Mouse (Mus musculus) forebrain, embryonic 11.5 days (tissue): ENCODE measurements around the gene Mdm4. TPM values are rescaled to one million over a fixed set of nuclear protein-coding genes. Genes with fewer than 3 reads are reported as not detected.

Experiments used
- ATAC-seq: fragments of 200-750 bp; cut with Nextera tagmentation; replicated peaks from 2 replicates; pipeline ENCODE4 v1.8.0; 2017; ENCODE audit warnings: moderate TSS enrichment; ENCODE audit not compliant: low FRiP score
- DNase-seq: peaks from one replicate; pipeline ENCODE4 v3.0.0-alpha.2; 2017; ENCODE audit warnings: low spot score
- H3K27ac ChIP-seq: fragments of 300-500 bp; sonication (generic); 2 replicates; pipeline ENCODE4 v1.5.1; 2014; ENCODE audit warnings: low read depth, low read length
- H3K27me3 ChIP-seq: fragments of 300-500 bp; sonication (generic); 2 replicates; pipeline ENCODE4 v1.6.1; 2014; ENCODE audit warnings: mild to moderate bottlenecking, low read length, mixed read lengths; ENCODE audit not compliant: control insufficient read depth, insufficient read depth
- H3K36me3 ChIP-seq: fragments of 300-500 bp; sonication (generic); 2 replicates; pipeline ENCODE4 v1.6.1; 2014; ENCODE audit warnings: mild to moderate bottlenecking, low read length, moderate library complexity, mixed read lengths; ENCODE audit not compliant: control insufficient read depth, insufficient read depth
- H3K4me1 ChIP-seq: fragments of 300-500 bp; sonication (generic); replicated peaks from 2 replicates; pipeline ENCODE4 v1.6.1; 2014; ENCODE audit warnings: low read length, mixed read lengths; ENCODE audit not compliant: control insufficient read depth, insufficient read depth
- H3K4me2 ChIP-seq: fragments of 300-500 bp; sonication (generic); 2 replicates; pipeline ENCODE4 v1.6.1; 2014; ENCODE audit warnings: low read depth, mild to moderate bottlenecking, low read length, moderate library complexity, mixed read lengths; ENCODE audit not compliant: severe bottlenecking
- H3K4me3 ChIP-seq: fragments of 300-500 bp; sonication (generic); 2 replicates; pipeline ENCODE4 v1.5.1; 2014; ENCODE audit warnings: low read depth, low read length
- H3K9ac ChIP-seq: fragments of 300-500 bp; sonication (generic); 2 replicates; pipeline ENCODE4 v1.6.1; 2014; ENCODE audit warnings: low read length
- H3K9me3 ChIP-seq: fragments of 300-500 bp; sonication (generic); 2 replicates; pipeline ENCODE4 v1.6.1; 2016; ENCODE audit warnings: low read length, mixed read lengths; ENCODE audit not compliant: control insufficient read depth
- WGBS: fragments of 180-500 bp; shearing (Covaris S2); extraction: QIAGEN DNeasy Blood & Tissue Kit; methylation state at CpG from one replicate; pipeline ENCODE4 v1.1.7; 2014; 5-methylcytosine and 5-hydroxymethylcytosine counted together
- microRNA-seq: library from miRNA; unstranded; fragments of <30 nt; microRNA quantifications from one replicate; pipeline ENCODE4, GENCODE M21; 2016; ENCODE audit not compliant: insufficient number of aligned reads
- polyA plus RNA-seq: library from polyadenylated mRNA; unstranded; fragments of >200 nt; fragmentation: Nextera tagmentation; extraction: Ambion mirVana; gene quantifications from 2 replicates; pipeline ENCODE4 v1.2.1, GENCODE M21; 2014

Gene Mdm4
- polyA plus RNA-seq, 1 experiment from 2014 or later = 51.0 TPM

- DNase-seq (no peak), ATAC-seq (no peak)
- Histone ChIP-seq H3K36me3 (no peaks in the 10 kb centered on the region), H3K4me1 (peaks cover 13% of the 10 kb centered on the region), H3K4me2 (no peak overlapping the region), H3K27me3 (no peaks in the 10 kb centered on the region), H3K4me3 (no peak overlapping the region), H3K27ac (no peak overlapping the region), H3K9me3 (no peaks in the 10 kb centered on the region), H3K9ac (no peak overlapping the region)
- 53% methylated on average over 6 of the region's 6 CpGs for WGBS
Measured at GRCm38 (mm10) chr1:132915849-132916493, 114.4 kb downstream of the Mdm4 start.

- WGBS = 61% methylated on average over 11 of the region's 11 CpGs
- no peak overlapping the region for H3K27ac ChIP-seq
- DNase-seq (no peak), ATAC-seq (no peak)
- H3K4me2 ChIP-seq = no peak overlapping the region
- no peak overlapping the region for H3K9ac ChIP-seq
- no peak overlapping the region for H3K4me3 ChIP-seq
- no peaks in the 10 kb centered on the region for H3K9me3 ChIP-seq
- no peaks in the 10 kb centered on the region for H3K36me3 ChIP-seq
- no peaks in the 10 kb centered on the region for H3K27me3 ChIP-seq
- H3K4me1 ChIP-seq = no peaks in the 10 kb centered on the region; the same call in 1 of the 2 replicates
Measured at GRCm38 (mm10) chr1:132910414-132911041, 119.8 kb downstream of the Mdm4 start.

GRCm38 (mm10) chr1:132909951-132910350, 120.4 kb downstream of the Mdm4 start:
- DNase-seq (no peak), ATAC-seq (no peak)
- Histone ChIP-seq H3K4me2 (no peak overlapping the region), H3K27me3 (no peaks in the 10 kb centered on the region), H3K9me3 (no peaks in the 10 kb centered on the region), H3K4me1 (no peaks in the 10 kb centered on the region; the same call in 1 of the 2 replicates), H3K36me3 (no peaks in the 10 kb centered on the region), H3K27ac (no peak overlapping the region), H3K4me3 (no peak overlapping the region), H3K9ac (no peak overlapping the region)
- WGBS = 80% methylated on average over 1 of the region's 1 CpGs

Small RNA genes lying within 50 kb of the gene (microRNA-seq; reads per million reads assigned to microRNA genes)
- not detected for gene Gm44300

Other genes with a start within 250 kb of the Mdm4 start
- gene Lrrn2, start 150.3 kb downstream of the Mdm4 start, polyA plus RNA-seq = 10.2 and 11.1 TPM in 2 replicates
- gene Pik3c2b, start 15.1 kb upstream of the Mdm4 start, polyA plus RNA-seq = 25.3 and 25.7 TPM in 2 replicates
- 62.8 and 69.7 TPM in 2 replicates for gene Ppp1r15b, start 100.6 kb upstream of the Mdm4 start, polyA plus RNA-seq
- 16.2 and 18.8 TPM in 2 replicates for gene Plekha6, start 133.6 kb upstream of the Mdm4 start, polyA plus RNA-seq